Mouse (Mus musculus) frontal cortex, postnatal 10 days (tissue): ENCODE measurements around the gene Dnase1l3.
A peak's percentile ranks its signal among the peaks of the same experiment; 100 is the strongest.

Source experiments
- DNase-seq, 2 experiments: peaks; one replicate each; pipeline ENCODE4 v3.0.0; 2022; ENCODE audit warnings: low spot score in 2 of 2, mixed read lengths in 1 of 2

Dnase1l3 gene

DNA sequence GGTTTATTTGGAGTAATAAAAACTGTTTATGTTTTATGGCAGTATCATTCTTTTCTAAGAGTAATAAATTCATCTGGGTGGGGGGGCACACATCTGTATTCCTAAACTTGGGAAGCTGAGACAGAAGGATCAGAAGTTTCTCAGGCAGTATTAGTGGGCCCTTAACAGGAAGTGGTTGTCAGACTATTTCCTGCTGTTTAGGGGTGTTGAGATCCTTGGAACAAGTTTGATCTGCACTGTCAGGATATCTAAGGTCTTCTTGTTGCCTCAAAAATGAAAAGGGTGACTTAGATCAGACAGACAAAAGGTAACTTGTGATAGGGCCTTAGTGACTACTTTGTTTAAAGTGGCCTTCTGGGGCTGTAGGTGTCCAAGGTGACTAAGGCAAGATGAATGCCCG is 16.2 kb downstream of the Dnase1l3 start:
- DNase-seq: no peak

DNA sequence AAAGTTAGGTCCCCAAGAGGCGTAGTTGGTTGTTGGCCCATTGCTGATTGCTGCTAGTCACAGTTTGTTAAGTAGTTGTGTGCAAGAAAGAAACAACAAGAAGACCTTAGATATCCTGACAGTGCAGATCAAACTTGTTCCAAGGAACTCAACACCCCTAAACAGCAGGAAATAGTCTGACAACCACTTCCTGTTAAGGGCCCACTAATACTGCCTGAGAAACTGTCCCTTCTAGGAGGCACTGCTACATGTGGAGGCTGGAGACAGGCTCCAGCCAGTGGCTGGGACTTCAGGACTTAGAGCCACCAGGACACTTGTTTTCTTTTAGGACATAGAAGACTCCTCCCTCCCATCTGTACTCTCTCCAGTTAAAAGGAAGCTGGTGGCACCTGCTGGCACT is 16.9 kb downstream of the Dnase1l3 start:
- no peak for DNase-seq

DNA sequence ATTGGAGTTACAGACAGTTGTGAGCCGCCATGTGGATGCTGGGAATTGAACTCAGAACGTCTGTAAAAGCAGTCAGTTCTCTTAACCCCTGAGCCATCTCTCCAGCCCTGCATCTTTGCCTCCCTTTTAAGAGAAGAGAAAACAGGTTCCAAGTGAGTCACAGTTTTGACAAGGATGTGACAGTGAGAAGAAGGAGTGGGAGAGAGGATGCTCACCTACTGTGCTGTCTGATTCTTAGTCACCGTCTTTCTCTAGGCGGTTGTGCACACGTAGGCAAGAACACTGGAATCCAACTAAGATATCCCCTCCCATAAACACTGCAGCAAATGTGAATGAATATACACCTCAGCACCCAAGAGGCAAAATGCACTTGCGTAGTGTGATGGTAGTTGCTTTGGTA is 19.2 kb downstream of the Dnase1l3 start:
- DNase-seq: no peak

DNA sequence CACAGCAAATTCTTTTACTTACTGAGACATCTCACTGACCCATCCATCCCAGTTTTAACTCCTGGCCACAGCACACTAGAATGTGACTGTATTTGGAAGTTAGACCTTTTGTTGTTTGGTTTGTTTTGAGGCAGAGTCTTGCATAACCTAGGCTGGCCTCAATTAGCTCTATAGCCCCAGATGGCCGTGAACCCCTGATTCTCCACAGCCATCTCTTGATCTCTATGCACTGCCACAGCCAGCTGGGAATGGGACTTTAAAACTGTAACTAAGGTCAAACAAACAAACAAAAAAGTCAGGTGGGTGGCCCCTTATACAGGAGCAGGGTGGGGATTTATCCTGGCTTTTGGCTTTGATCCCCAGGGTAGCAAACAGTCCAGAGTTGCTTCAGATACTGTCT is 19.7 kb downstream of the Dnase1l3 start:
- no peak for DNase-seq

DNA sequence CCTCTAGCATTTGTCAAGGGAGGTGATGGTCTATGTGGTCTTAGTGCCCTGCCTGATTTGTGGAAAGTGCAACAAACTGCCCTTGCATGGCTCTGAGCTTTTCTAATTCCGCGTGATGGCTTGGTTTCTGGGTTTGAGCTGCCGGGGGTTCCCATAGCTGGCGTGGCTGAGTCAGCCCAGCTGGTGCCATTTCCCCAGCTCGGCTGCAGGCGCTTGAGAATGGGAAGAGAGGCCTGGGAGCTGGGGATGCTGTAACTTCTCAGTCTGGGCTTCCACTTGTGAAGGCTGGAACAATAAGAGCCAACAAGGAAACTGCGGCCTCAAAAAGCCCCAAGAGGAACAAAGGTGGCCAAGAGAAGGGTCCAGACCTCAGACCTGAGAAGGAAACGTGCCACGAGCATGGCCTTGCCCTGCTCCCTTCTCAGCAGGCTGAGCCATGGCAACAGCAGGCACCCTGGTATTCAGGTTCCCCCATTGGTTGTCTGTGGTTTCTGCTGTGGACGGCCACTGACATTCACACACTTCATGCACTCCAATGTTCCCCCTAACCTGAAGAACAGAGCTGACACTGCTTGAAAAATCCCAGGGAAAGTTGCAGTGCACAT is 22.4 kb downstream of the Dnase1l3 start:
- DNase-seq: no peak

DNA sequence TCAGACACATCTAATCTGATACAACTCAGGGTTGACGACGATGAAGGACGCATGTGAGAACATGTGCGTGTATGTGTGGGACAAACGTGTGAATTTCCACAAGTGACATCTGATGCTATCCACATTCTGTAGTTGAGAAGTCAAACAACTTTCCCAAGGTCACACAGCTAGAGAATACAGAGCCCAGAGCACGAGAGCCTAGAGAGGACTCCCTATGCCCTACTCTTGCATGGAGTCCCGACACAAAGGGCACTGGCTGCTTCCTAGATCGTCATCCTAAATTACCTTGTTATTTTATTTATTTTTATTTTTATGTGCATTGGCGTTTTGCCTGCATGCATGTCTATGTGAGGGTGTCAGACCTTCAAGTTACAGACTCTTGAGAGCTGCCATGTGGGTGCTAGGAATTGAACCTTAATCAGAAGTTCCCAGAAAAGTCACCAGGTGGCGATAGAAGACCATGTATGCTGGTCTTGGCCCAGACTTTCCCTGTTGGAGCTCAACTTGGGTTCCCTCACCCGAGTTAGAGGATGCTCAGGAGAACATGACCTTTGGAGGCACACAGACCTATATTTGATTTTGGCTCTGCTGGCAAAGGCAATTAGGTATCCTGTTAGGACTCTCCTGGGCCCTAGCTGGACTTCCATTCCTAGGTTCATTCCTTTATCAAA is 30.0 kb downstream of the Dnase1l3 start:
- DNase-seq: peak in 1 of 2 experiments; percentile 67

DNA sequence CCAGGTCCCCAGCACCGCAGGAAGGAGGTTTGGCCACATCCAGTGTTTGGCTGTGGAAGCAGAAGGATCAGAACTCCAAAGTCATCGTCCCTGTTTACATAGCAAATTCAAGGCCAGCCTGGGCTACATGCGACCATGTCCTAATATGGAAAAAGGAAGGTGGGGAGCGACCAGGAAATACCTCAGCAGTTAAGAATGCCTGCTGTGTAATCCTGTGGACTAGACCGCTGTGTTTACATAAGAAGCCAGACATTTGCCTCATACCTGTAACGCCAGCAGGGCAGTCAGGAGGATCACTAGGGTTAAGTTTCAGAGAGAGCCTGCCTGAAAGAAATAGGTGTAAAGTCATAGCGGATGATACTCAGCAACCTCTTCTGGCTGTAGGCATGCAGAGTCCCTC is 31.2 kb downstream of the Dnase1l3 start:
- DNase-seq: no peak

DNA sequence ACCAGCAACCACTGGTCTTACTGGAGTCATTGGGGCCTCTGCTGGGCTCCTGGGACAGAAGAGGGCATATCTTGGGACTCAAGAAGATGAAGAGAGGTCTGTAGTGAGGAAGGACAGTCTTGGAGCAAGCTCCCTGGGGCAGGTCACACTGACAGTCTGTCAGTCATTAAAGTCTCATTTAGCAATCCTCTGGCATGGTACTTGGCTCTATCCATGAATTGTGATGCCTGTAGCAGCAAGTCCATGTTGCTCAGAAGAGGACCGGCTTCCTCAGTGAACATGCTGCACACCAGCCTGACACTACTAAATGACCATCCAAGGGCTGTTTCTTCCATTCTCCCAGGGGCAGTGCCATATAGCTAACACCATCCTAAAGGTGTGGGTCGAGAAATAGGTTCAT is 31.7 kb downstream of the Dnase1l3 start:
- DNase-seq: no peak

DNA sequence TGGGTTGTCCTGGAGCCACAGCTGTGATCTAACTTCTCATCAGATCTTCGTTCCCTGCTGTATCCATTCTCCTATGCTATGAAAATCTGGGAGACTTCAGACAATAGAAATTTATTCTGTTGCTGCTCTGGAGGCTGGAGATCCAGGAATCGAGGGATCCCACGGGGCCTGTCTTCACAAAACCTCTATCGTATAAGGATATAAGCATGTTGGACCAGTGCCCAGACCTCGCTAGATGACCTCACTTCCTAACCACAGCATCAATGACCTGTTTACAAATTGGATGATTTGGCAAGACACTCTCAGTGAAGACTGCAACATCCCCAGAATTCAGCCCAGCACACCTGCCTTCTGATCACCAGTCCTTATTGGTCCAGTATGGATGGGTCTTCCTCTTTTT is 32.7 kb downstream of the Dnase1l3 start:
- DNase-seq: no peak

DNA sequence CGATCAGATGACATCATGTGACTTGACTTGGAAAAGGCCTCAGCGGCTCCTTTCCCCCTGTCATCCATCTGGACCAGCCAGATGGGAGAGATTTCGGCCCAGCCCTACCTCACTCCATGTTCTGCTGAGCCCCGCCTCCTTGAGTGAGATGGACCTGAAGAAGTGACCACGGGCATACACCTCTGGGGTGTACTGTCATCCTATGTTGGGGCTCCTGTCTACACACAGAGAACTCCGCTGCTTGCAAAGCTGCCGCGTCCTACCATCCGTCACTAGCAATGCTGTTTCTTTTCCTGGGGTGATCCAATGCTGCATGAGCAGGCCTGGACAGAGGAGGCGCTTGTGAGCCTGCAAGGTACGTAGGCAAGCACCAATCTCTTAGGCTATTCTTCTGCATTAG is 33.8 kb downstream of the Dnase1l3 start:
- no peak for DNase-seq

DNA sequence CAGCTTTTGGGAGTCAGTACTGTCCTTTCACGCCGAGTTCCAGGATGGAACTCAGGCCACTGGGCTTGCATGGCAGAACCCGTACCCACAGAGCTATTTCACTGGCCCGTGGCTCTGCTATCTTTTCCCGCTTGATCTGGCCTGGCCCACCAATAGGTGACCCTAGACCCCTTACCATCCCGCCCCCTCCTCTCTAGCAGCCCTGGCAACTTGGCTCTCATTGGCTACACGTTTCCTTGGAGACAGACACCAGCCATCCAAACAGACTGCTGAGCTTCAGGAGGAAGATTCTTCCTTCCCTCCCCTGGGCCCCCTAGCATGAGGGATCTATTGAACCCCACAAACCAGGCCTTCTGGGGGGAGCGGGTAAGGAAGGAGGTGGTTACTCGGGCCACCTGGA is 37.3 kb downstream of the Dnase1l3 start, which contains the start of gene Gm45521:
Gene Gm45521 (plus strand): TSS at position 240 of the 400 bp plus-strand sequence.
- no peak for DNase-seq

DNA sequence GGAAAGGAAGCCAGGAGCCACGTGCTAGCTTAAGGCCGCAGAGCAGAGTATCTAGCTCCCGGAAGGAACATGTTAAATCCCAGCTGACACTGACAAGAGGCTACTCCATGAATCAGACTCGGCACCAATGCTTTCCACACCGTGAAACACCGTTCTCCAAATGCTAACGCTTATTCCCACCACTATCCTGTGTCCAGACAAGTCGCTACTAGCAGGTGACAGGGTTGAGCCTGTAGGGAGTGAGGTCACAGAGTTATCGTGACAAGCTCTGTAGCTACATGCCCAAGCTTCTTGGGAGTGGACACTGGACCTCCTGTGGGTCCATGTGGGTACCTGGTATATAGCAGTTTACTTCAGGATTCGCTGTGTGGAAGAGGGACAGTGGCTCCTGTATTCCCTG is 37.9 kb downstream of the Dnase1l3 start:
- DNase-seq: no peak

DNA sequence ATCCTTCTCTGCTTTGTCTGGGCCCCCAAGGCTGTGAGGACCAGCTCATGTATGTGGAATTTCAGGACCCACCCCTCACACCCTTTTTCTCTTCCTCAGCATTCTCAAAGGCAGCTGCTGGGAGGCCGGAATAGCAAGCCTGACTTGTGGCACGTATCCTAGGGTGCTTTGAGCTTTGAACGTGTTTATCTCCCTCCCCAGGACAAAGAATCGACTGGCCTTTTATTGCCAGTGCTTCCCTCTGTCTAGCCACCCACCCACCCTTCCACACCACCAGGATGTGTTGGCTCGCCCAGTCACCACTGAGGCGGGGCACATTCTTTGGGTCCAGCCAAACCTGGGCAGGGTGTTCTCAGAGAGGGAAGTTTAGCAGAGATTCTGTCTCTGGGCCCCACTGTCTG is 40.3 kb downstream of the Dnase1l3 start:
- no peak for DNase-seq

DNA sequence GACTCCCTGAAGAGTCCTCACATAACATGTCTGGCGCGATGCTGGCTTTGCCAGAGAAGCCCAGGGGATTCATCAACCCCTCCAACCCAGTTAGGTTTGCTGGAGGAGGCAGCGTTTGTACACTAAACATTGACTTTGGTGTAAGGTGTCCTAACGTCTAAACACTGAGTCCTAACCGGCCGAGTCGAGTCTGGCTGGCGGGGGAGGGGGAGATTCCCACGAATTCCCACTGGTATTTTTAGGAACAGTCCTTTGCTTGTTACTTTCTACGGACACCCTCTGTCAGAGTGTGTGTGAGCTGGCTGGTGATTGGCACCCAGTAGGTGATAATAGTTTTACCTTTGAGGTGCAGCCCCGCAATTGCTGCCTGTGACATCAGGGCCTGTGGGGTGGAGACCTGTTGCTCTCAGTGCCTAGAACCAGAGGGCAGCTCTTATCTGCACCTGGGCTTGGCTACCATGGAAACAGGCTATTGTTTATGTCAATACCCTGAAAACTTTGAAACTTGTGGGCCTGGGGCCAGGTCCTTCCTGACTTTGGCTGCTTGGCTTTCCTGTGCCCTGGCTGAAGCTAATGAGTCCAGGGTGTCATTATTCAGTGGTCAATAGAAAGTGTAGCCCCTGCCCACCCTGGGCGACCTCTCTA is 41.6 kb downstream of the Dnase1l3 start:
- no peak for DNase-seq

DNA sequence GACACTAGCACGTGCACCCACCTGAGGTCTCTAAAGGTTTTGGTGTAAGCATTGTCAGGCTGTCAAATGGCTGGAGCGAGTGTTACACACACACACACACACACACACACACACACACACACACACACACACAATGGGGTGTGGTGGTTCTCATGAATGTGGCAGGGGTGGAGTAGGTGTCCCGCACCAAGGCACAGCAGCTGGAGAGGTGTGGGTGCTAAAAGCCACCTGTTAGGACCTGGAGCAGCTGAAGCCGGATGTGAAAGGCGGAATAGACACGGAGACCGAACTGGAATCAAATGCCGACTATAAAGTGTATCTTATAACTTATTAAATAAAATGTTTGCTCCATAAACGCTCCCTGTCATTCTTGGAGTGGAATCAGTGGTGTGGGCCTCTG is 43.1 kb downstream of the Dnase1l3 start:
- no peak for DNase-seq

DNA sequence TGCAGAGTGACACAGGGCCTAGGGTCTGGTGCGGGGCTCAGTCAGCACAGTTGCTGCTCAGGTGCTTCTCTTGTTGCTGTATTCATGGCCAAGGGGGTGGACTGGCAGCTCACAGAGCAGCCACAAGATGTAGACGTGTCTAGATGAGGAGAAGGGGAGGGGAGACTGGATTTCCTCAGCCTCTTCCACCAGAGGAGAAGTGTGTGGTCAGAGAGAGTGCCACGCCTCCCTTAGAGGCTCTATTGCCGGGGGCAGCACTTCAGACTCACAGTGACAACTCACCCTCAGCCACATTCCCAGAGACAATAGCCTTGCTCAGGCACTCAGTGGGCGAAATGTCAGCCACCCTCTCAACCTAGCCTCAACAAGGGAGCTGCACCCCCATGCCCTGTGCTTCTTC is 49.1 kb downstream of the Dnase1l3 start:
- no peak for DNase-seq

DNA sequence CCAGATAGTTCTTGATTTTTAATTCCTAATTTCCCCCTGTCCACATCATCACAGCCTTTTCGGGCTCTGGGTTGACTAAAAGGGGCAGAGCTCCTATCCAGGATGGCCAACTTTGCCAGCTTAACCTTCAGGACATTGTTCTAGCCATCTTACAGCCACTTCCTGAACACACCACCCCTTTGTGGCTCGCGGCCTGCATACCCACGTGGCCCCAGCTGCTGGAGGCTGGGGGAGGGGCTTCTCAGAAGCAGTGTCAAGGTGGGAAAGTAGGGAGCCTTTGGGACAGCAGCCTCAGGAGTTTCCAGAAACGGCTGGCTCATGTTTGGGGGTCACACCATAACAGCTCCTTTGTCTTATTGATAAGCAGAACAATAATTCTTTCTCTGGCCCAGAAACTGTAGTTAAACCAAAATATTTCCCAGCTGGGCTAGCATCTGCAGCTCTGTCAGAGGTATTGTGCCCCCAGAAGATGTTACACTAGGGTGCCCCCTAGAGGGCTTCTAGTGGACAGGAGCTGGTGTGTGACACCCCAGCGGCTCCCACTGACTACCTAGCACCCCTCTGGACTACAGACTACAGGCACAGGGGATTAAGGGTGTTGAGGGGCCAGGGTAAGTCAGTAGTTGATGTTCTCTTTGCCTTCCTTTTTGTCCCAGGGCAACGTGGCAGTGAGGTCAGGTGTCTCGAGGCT is 49.9 kb downstream of the Dnase1l3 start:
- no peak for DNase-seq

DNA sequence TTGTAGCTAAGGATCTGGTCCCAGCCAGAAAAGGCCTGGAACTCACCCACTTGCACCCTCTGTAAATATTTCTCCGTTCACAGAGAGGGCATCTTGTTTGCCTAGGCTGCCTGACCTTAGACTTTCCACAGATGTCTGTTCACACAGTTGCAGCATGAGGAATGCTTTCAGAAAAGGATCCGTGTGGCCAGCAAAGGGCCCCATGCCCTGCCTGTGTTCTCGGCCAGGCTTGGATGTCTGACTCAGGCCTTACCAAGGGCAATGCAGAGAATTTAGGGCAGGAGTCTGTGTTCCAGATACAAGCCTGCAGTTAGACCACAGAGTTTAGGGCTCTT is 50.6 kb downstream of the Dnase1l3 start:
- no peak for DNase-seq

DNA sequence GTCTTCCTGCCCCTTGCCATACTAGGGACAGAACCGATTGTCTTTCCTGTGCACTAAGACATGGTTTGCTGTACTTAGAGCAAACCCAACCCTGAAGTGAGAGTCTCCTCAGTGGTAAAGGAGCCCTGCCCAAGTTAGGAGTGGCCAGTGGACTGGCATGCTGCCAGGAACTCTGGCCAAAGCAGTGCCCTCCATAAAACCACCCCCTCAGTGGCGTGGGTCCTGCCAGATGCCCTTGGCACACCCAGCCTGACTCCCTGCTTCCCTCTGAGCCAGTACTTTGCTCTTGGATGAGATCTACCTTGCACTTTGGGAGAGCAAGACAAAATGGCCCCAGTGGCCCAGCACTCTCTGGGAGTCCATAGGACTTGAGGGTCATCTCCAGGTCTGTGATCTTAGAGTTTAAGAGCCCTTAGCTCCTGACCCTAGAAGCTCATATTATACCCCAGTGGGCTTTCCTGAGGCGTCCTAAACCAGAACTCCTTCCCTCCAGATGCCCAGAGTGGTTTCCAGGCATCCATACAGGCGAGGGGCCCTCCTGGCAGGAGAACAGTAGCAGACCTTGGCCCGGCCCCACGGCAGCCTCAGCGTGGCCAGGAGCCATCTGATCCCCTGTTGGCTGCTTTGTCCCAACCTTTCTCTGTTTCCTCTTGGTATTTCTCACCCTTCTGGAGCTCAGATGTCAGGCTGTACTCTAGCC is 51.1 kb downstream of the Dnase1l3 start:
- DNase-seq: no peak

DNA sequence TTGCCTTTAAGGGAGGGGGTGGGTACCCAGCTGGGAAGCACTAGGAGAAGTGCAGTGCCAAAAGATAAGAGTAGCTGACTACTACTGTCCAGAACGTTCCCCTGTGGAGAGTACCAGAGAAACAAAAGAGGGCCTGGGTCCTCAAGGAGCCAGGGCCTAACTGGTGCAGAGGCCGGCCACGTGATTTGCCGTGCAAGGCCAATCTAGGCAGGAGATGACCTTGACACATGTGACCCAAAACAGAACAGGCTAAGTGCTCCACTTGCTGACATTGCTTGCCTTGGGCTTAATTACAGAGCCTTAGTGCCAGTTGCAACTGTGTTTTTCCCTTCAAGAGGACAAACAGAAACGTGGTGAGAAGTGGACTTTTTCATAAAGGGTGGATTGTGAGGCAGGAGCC is 53.0 kb downstream of the Dnase1l3 start:
- DNase-seq: no peak

DNA sequence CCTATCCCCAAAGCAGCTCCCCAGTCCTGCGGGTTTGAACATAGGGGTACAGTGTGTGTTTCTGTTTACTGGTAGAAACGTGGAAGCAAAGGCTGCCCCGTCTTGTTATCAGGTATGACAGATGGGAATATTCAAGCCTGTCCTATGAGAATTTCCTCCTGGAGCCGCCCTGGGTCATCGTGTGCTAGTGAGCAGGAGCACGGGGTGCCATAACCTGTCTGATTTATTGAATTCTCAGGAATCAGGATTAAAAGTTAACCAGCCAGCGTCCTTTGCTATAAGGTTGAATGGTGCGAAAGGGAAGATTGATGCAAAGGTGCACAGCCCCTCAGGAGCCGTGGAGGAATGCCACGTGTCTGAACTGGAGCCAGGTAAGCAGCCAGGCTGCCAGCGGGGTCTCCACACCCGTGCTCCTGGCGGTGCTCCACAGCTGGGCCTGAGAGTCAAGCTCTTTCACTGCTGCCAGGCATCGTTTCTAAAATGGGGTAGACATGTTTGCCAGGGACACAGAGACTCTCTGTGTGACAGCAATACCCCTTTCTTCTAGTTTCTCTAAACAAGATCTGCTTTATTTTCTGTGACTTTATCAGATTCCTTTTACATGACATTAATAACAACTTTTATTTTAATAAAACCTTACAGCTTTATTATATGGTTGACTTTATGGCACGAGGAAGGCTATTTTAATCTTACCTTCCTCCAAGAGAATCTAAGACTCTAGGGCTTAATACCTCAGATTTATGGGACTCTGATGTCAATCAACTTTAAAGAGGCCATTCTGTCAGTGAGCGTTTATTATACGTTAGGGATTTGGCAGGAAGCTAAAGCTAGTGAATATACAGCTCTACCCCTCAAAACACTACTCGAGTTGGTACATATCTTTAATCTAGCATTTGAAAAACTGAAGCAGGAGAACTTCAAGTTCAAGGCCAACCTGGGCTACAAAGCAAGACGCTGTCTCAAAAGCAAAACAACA is 55.3 kb downstream of the Dnase1l3 start:
- no peak for DNase-seq
